Mouse (Mus musculus) forebrain, postnatal 0 days (tissue): ENCODE results near the gene Capn9. TPM values are rescaled to one million over a fixed set of nuclear protein-coding genes. Genes with fewer than 3 reads are reported as not detected.

Experiments
- ATAC-seq: fragments of 200-750 bp; cut with Nextera tagmentation; 2 replicates; pipeline ENCODE4 v1.8.0; 2017; ENCODE audit warnings: mild to moderate bottlenecking, moderate library complexity
- DNase-seq: peaks from one replicate; pipeline ENCODE4 v3.0.0-alpha.2; 2015
- H3K27ac ChIP-seq: fragments of 300-500 bp; sonication (generic); 2 replicates; pipeline ENCODE4 v1.5.1; 2014; ENCODE audit warnings: low read depth, mild to moderate bottlenecking, antibody characterized with exemption, low read length, moderate library complexity, mixed read lengths
- H3K27me3 ChIP-seq: fragments of 300-500 bp; sonication (generic); 2 replicates; pipeline ENCODE4 v1.6.1; 2014; ENCODE audit warnings: mild to moderate bottlenecking, low read length, mixed read lengths; ENCODE audit not compliant: insufficient read depth
- H3K36me3 ChIP-seq: fragments of 300-500 bp; sonication (generic); 2 replicates; pipeline ENCODE4 v1.6.1; 2014; ENCODE audit warnings: mild to moderate bottlenecking, moderate library complexity; ENCODE audit not compliant: insufficient read depth
- H3K4me1 ChIP-seq: fragments of 300-500 bp; sonication (generic); 2 replicates; pipeline ENCODE4 v1.6.1; 2014; ENCODE audit warnings: antibody characterized with exemption; ENCODE audit not compliant: insufficient read depth
- H3K4me2 ChIP-seq: fragments of 300-500 bp; sonication (generic); 2 replicates; pipeline ENCODE4 v1.6.1; 2014; ENCODE audit warnings: low read depth, mild to moderate bottlenecking, moderate library complexity
- H3K4me3 ChIP-seq: fragments of 300-500 bp; sonication (generic); 2 replicates; pipeline ENCODE4 v1.5.1; 2014; ENCODE audit warnings: low read depth, low read length, mixed read lengths
- H3K9ac ChIP-seq: fragments of 300-500 bp; sonication (generic); 2 replicates; pipeline ENCODE4 v1.6.1; 2014; ENCODE audit warnings: mild to moderate bottlenecking
- H3K9me3 ChIP-seq: fragments of 300-500 bp; sonication (generic); 2 replicates; pipeline ENCODE4 v1.6.1; 2016; ENCODE audit warnings: low read length
- CTCF ChIP-seq: sonication (generic); IDR thresholded peaks from 2 replicates; pipeline ENCODE4 v1.5.1; 2016; ENCODE audit warnings: antibody characterized with exemption, control low read depth, low read depth
- WGBS: fragments of 180-500 bp; shearing (Covaris S2); extraction: QIAGEN DNeasy Blood & Tissue Kit; methylation state at CpG from one replicate; pipeline ENCODE4 v1.1.7; 2014; 5-methylcytosine and 5-hydroxymethylcytosine counted together
- polyA plus RNA-seq: library from polyadenylated mRNA; unstranded; fragments of >200 nt; fragmentation: Nextera tagmentation; extraction: Ambion mirVana; gene quantifications from 2 replicates; pipeline ENCODE4 v1.2.1, GENCODE M21; 2015
- total RNA-seq: library from RNA; depleted of rRNA; stranded (reverse); fragments of >200 nt; gene quantifications from 2 replicates; pipeline ENCODE4 v1.2.3, GENCODE M21; 2014

Gene Capn9
- total and polyA plus RNA-seq, 2 experiments from 2014 or later, result 0.29 TPM; not detected in 1

DNA sequence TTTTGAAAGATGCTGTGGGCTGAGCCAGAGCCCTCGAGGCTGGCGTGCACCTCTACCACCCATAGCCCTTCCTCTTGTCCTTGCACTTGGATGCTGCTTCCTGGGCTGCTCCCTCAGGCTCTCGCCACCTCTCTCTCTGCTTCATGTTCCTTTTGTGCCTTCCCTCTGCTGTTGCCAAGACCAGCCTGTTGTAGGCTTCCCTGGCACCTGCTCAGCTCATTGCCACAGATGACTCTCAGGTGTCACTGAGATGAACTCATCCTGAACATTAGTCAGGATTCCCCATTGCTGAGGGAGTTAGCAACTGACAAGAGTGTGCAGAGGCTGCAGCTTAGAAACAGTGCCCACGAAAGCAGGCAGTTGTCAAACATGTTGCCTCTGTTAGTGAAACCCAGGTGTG lies 33.9 kb upstream of the Capn9 start:
- 94% methylated on average over 4 of the region's 4 CpGs for WGBS
- ATAC-seq (no peak), DNase-seq (no peak)
- no peak for TF ChIP-seq CTCF
- no peak overlapping the region for H3K4me2 ChIP-seq
- H3K4me1 ChIP-seq, result no peaks in the 10 kb centered on the region
- peaks cover 90% of the 10 kb centered on the region for H3K36me3 ChIP-seq
- no peak overlapping the region for H3K9ac ChIP-seq
- H3K4me3 ChIP-seq, result no peak overlapping the region
- no peak overlapping the region for H3K27ac ChIP-seq
- H3K27me3 ChIP-seq, result no peaks in the 10 kb centered on the region
- H3K9me3 ChIP-seq, result no peaks in the 10 kb centered on the region

DNA sequence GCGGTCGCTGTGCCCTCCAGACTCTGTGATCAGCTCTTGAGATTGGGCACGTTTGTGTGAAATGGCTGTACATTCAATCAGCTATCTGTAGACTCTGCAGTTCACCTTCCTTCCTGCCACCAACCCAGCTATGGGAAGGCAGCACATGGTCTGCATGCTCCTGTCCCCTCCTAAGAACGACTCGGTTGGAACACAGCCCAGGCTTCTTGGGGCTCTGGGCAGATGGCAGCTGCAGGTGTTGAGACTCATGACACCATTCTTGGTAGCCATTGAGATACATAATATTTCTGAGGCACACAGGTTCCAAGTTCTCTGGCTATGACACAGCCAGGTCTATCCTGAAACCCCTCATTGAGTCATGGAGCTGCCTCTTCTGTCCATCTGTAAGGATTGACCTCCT lies 32.6 kb upstream of the Capn9 start:
- 88% methylated on average over 5 of the region's 5 CpGs for WGBS
- Histone ChIP-seq H3K4me1 (no peaks in the 10 kb centered on the region), H3K9ac (no peak overlapping the region), H3K27me3 (no peaks in the 10 kb centered on the region), H3K27ac (no peak overlapping the region), H3K4me3 (no peak overlapping the region), H3K9me3 (no peaks in the 10 kb centered on the region), H3K36me3 (peaks cover 93% of the 10 kb centered on the region), H3K4me2 (no peak overlapping the region)
- no peak for TF ChIP-seq CTCF
- DNase-seq (no peak), ATAC-seq (no peak)

DNA sequence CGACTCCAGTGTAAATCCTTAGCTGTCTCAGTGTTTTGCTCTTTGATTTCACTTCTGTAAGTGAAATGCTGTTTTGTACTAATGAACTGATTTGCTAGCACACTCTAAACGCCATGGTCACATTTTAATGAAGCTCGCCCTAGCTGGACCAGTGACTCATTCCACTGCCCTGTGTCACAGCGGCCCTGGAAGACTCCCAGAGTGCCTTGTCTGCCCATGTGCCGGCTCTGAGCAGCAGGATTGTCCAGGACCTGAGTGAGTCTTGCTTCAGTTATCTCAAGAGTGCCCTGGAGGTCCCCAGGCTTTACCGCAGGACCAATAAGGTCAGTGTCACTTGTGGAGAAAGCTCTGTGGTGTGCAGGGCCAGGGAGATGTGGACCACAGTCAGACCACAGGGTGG lies 29.5 kb upstream of the Capn9 start:
- Histone ChIP-seq H3K27ac (no peak overlapping the region), H3K9ac (no peak overlapping the region), H3K4me1 (no peaks in the 10 kb centered on the region), H3K27me3 (no peaks in the 10 kb centered on the region), H3K4me2 (no peak overlapping the region), H3K4me3 (no peak overlapping the region), H3K9me3 (no peaks in the 10 kb centered on the region), H3K36me3 (peaks cover 94% of the 10 kb centered on the region)
- no peak for ATAC-seq
- 95% methylated on average over 6 of the region's 6 CpGs for WGBS
- DNase-seq, result no peak
- no peak for TF ChIP-seq CTCF

DNA sequence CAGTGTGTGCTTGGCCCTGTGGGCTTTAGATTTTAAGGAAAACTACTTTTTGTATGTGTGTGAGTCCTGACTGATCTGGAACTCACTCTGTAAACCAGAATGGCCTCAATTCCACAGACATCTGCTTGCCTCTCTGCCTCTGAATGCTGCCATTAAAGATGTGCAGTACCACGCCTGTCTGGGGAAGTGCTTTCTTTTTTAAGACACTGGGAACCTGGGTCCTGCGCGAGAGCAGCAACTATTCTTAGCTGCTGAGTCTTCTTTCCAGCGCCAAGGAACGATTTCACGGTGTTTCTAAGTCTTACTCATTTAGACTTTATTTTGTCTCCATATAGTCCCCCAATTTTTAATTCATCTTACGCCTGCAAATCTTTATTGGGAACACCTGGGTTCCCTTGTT lies 29.1 kb upstream of the Capn9 start:
- Histone ChIP-seq H3K9me3 (no peaks in the 10 kb centered on the region), H3K4me3 (no peak overlapping the region), H3K4me1 (no peaks in the 10 kb centered on the region), H3K27ac (no peak overlapping the region), H3K36me3 (peaks cover 93% of the 10 kb centered on the region), H3K4me2 (no peak overlapping the region), H3K9ac (no peak overlapping the region), H3K27me3 (no peaks in the 10 kb centered on the region)
- no peak for ATAC-seq
- 89% methylated on average over 7 of the region's 7 CpGs for WGBS
- no peak for TF ChIP-seq CTCF
- DNase-seq, result no peak

DNA sequence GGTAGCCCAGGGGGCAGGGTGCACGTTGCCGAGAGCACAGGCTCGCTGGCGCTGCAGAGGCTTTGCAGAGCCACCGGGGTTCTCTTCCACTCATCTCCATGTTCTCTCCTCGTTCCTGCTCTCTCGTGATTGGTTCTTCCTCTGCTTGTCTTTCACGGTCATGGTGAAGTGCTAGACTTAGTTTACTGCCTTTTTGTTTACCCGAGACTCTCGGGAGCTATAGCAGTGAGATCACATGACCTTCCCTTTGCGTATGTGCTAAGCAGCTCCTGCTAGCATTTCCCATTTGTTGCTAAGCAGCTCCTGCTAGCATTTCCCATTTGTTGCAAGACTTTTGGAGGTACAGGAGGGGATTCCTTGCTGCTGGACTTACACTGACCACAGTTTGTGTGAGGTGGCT lies 28.6 kb upstream of the Capn9 start:
- DNase-seq (no peak), ATAC-seq (0 out of 2 replicates have a peak, but pooled peaks have one; percentile 16)
- H3K4me3 ChIP-seq, result no peak overlapping the region
- WGBS, result 83% methylated on average over 11 of the region's 11 CpGs
- H3K9me3 ChIP-seq, result no peaks in the 10 kb centered on the region
- H3K4me1 ChIP-seq, result no peaks in the 10 kb centered on the region
- no peak overlapping the region for H3K4me2 ChIP-seq
- H3K9ac ChIP-seq, result no peak overlapping the region
- H3K27ac ChIP-seq, result no peak overlapping the region
- H3K36me3 ChIP-seq, result peaks cover 93% of the 10 kb centered on the region
- H3K27me3 ChIP-seq, result no peaks in the 10 kb centered on the region
- TF ChIP-seq CTCF, result no peak

DNA sequence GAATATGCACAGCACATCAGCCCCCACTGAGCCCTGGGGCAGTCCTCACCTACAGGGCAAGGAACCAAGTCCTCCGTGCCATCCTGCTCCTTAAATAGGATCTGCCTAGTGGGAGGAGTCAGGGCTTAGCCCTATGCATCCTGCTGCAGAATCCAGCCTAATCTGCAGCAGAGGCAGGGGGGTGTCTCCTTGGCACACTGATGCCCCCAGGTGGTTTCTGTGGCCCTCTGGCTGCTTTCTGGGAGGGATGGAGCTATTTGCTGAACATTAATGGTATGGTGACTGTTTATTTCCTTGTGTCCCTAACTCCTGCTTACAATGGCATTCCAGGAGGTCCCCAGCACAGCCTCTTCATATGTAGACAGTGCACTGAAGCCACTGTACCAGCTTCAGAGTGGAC lies 27.7 kb upstream of the Capn9 start:
- no peak overlapping the region for H3K4me3 ChIP-seq
- H3K4me1 ChIP-seq, result no peaks in the 10 kb centered on the region
- DNase-seq, result no peak
- H3K9me3 ChIP-seq, result no peaks in the 10 kb centered on the region
- no peak for ATAC-seq
- no peak overlapping the region for H3K4me2 ChIP-seq
- H3K36me3 ChIP-seq, result peaks cover 92% of the 10 kb centered on the region
- no peak for TF ChIP-seq CTCF
- H3K9ac ChIP-seq, result no peak overlapping the region
- whole genome bisulfite sequencing, result 61% methylated on average over 1 of the region's 1 CpGs
- no peaks in the 10 kb centered on the region for H3K27me3 ChIP-seq
- no peak overlapping the region for H3K27ac ChIP-seq

DNA sequence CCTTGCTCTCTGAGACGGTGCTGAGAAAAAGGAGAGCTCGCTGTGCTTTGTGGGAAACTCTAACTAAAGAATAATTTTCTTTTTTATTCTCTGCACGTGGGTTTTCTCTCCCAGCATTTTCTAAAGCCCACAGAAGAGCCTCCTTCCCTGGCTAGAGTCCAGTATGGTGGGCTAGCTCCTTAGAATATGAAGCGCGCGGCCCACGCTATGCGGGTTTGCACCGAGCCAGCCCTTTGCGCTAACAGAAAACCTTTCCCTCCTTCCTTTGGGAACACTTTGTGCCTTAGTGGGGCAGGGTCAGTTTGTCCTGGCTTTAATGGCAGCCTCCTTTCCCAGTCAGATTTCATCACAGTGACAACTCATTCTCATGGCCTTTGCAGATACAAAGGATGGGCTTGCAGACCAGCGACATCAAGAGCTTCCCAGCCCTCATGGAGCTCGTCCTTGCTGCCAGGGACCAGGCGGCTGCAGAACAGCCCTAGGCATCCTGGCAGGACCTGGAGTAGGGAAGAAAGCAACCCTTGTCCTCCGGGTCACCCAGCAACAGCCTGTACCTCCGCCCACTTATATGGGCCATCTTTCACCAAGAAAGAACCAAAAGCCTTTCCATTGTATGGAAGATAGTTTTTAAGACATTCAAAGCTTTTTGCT lies 24.8 kb upstream of the Capn9 start:
- Histone ChIP-seq H3K4me1 (no peaks in the 10 kb centered on the region), H3K4me2 (no peak overlapping the region), H3K9ac (no peak overlapping the region), H3K4me3 (no peak overlapping the region), H3K27me3 (no peaks in the 10 kb centered on the region), H3K27ac (no peak overlapping the region), H3K36me3 (peaks cover 67% of the 10 kb centered on the region), H3K9me3 (no peaks in the 10 kb centered on the region)
- no peak for DNase-seq
- no peak for TF ChIP-seq CTCF
- 89% methylated on average over 15 of the region's 15 CpGs for WGBS
- ATAC-seq, result peak; percentile 68
